Mouse (Mus musculus): ENCODE data around the gene Map3k3. TPM values are rescaled to one million over a fixed set of nuclear protein-coding genes. Genes with fewer than 3 reads are reported as not detected.
"Not testable (repeated sequence)": the region's sequence is repeated elsewhere in the genome, so short reads cannot be mapped to it uniquely, and the experiment has no call there.

The Map3k3 gene
- total RNA-seq, 2 experiments from 2014 or later: 26.7 to 27.7 TPM

GRCm38 (mm10) chr11:106192241-106192640, 107.8 kb downstream of the Map3k3 start:
- DNase-seq (ENCODE audit: low spot score in 2 of 2): no peak

- DNase-seq (ENCODE audit: low spot score in 2 of 2): no peak
Measured at GRCm38 (mm10) chr11:106192657-106193370, 108.4 kb downstream of the Map3k3 start.

GRCm38 (mm10) chr11:106193371-106194154, 109.2 kb downstream of the Map3k3 start:
- DNase-seq (ENCODE audit: low spot score in 2 of 2): peak; percentile 95 to 97

GRCm38 (mm10) chr11:106194155-106194541, 109.7 kb downstream of the Map3k3 start:
- no peak for DNase-seq (ENCODE audit: low spot score in 2 of 2)

- DNase-seq (ENCODE audit: low spot score in 2 of 2): no peak
Measured at GRCm38 (mm10) chr11:106194891-106195290, 110.5 kb downstream of the Map3k3 start.

GRCm38 (mm10) chr11:106195341-106195740, 110.9 kb downstream of the Map3k3 start:
- no peak for DNase-seq (ENCODE audit: low spot score in 2 of 2)

- DNase-seq (ENCODE audit: low spot score in 2 of 2): no peak
Measured at GRCm38 (mm10) chr11:106198277-106198676, 113.9 kb downstream of the Map3k3 start.

- not testable (repeated sequence) for DNase-seq (ENCODE audit: low spot score in 2 of 2)
Measured at GRCm38 (mm10) chr11:106199997-106200396, 115.6 kb downstream of the Map3k3 start.

- no peak for DNase-seq (ENCODE audit: low spot score in 2 of 2)
Measured at GRCm38 (mm10) chr11:106200756-106201155, 116.3 kb downstream of the Map3k3 start.

GRCm38 (mm10) chr11:106201337-106202122, 117.1 kb downstream of the Map3k3 start:
- DNase-seq (ENCODE audit: low spot score in 2 of 2): no peak

GRCm38 (mm10) chr11:106202123-106202465, 117.7 kb downstream of the Map3k3 start, which contains the start of gene Strada:
Gene Strada, minus strand, starts transcription at chr11:106202168.
- DNase-seq (ENCODE audit: low spot score in 2 of 2): no peak

Other genes starting within 250 kb of the Map3k3 start
- 10 to 100 TPM; 31.6 to 42.5 TPM for gene Cyb561, start 131.3 kb upstream of the Map3k3 start, total RNA-seq (2021)
- gene Ace, start 116.7 kb upstream of the Map3k3 start, total RNA-seq (2021): 10 to 100 TPM; 11.1 to 12.6 TPM
- not detected for gene Ace3, start 89.9 kb upstream of the Map3k3 start, total RNA-seq (2021)
- gene Kcnh6, start 76.5 kb upstream of the Map3k3 start, total RNA-seq (2021): under 1 TPM; 0.76 to 0.82 TPM
- 100 to 1,000 TPM; 184 to 190 TPM for gene Dcaf7, start 47.7 kb upstream of the Map3k3 start, total RNA-seq (2021)
- 10 to 100 TPM; 15.1 to 15.2 TPM for gene Taco1, start 18.6 kb upstream of the Map3k3 start, total RNA-seq (2021)
- gene Gm10840, start 76.2 kb downstream of the Map3k3 start, total RNA-seq (2021): not detected
- 100 to 1,000 TPM; 100 to 112 TPM for gene Limd2, start 76.2 kb downstream of the Map3k3 start, total RNA-seq (2021)
- 10 to 100 TPM; 28.8 to 32.3 TPM for gene Strada, start 117.6 kb downstream of the Map3k3 start, total RNA-seq (2021)
- gene Ccdc47, start 131.7 kb downstream of the Map3k3 start, total RNA-seq (2021): 100 to 1,000 TPM; 101 to 102 TPM
- gene Ddx42, start 132.3 kb downstream of the Map3k3 start, total RNA-seq (2021): 10 to 100 TPM; 70.6 to 80.4 TPM
- gene Ftsj3, start 171.5 kb downstream of the Map3k3 start, total RNA-seq (2021): 10 to 100 TPM; 37.8 to 39.4 TPM
- gene Psmc5, start 171.5 kb downstream of the Map3k3 start, total RNA-seq (2021): 100 to 1,000 TPM; 132 to 133 TPM
- 10 to 100 TPM; 22.0 to 23.0 TPM for gene Smarcd2, start 188.4 kb downstream of the Map3k3 start, total RNA-seq (2021)
- under 1 TPM; 0.16 to 0.20 TPM for gene Tcam1, start 192.1 kb downstream of the Map3k3 start, total RNA-seq (2021)
- gene Gh, start 217.3 kb downstream of the Map3k3 start, total RNA-seq (2021): not detected
- under 1 TPM; 0.38 to 0.59 TPM for gene Cd79b, start 230.1 kb downstream of the Map3k3 start, total RNA-seq (2021)

All from layer of hippocampus, postnatal 10 days (tissue).